ENCODE assay signal across 8 mouse cellular contexts in genomic region chr2:26930390-26930789, GRCm38 (mm10). TPM values are rescaled to one million over a fixed set of nuclear protein-coding genes. Genes with fewer than 3 reads are reported as not detected.
DNase-seq lines count a peak whose midpoint lies in the region; ATAC-seq and TF ChIP-seq lines count a peak whose summit lies in the region.

No protein-coding gene starts in this region.

- H3K9ac ChIP-seq in forebrain, embryonic 13.5 days, result no peak overlapping the region
- H3K9ac ChIP-seq in forebrain, embryonic 12.5 days, result no peak overlapping the region
- no peak overlapping the region for H3K9ac ChIP-seq in lung, embryonic 14.5 days

- peak; percentile 58; the same call in 1 of the 2 replicates for TF ChIP-seq CTCF in brain, embryonic 14.5 days (IDR thresholded peaks at IDR 0.05; ENCODE audit: borderline replicate concordance, extremely low read depth, insufficient read depth, insufficient read length)
- TF ChIP-seq CTCF in lung, embryonic 14.5 days (IDR thresholded peaks at IDR 0.05; ENCODE audit: low read depth), result peak; percentile 73

- H3K4me3 ChIP-seq in forebrain, embryonic 13.5 days, result no peak overlapping the region
- H3K4me3 ChIP-seq in forebrain, embryonic 12.5 days (replicated peaks), result no peak overlapping the region
- no peak overlapping the region for H3K4me3 ChIP-seq in lung, embryonic 14.5 days (ENCODE audit: low read depth, low read length)

- no peak overlapping the region for H3K27ac ChIP-seq in forebrain, embryonic 13.5 days
- H3K27ac ChIP-seq in forebrain, embryonic 12.5 days, result no peak overlapping the region
- H3K27ac ChIP-seq in lung, embryonic 14.5 days (ENCODE audit: low read depth), result no peak overlapping the region

- TF ChIP-seq POLR2A in brain, embryonic 14.5 days (IDR thresholded peaks at IDR 0.05; ENCODE audit: borderline replicate concordance, extremely low read depth, insufficient read depth, insufficient read length, poor library complexity, severe bottlenecking), result no peak

- peaks cover 29% of the 10 kb centered on the region for H3K4me1 ChIP-seq in forebrain, embryonic 13.5 days
- peaks cover 21% of the 10 kb centered on the region for H3K4me1 ChIP-seq in forebrain, embryonic 12.5 days
- peaks cover 6% of the 10 kb centered on the region for H3K4me1 ChIP-seq in lung, embryonic 14.5 days (ENCODE audit: insufficient read depth)

- WGBS in forebrain, embryonic 13.5 days, result 39% methylated on average over 1 of the region's 1 CpGs
- 38% methylated on average over 1 of the region's 1 CpGs for WGBS in forebrain, embryonic 12.5 days
- 42% methylated on average over 1 of the region's 1 CpGs for WGBS in lung, embryonic 14.5 days

- peak overlapping the region; percentile 1; the same call in 1 of the 2 replicates for H3K4me2 ChIP-seq in forebrain, embryonic 13.5 days
- H3K4me2 ChIP-seq in forebrain, embryonic 12.5 days, result no peak overlapping the region
- H3K4me2 ChIP-seq in lung, embryonic 14.5 days, result peak overlapping the region; percentile 7; the same call in 1 of the 2 replicates

- H3K27me3 ChIP-seq in forebrain, embryonic 13.5 days, result no peaks in the 10 kb centered on the region
- H3K27me3 ChIP-seq in forebrain, embryonic 12.5 days, result no peaks in the 10 kb centered on the region
- H3K27me3 ChIP-seq in lung, embryonic 14.5 days (ENCODE audit: insufficient read depth, low read length), result no peaks in the 10 kb centered on the region

- peak; percentile 85 for DNase-seq in CD4-positive, CD25-positive, alpha-beta regulatory T cell, adult 2 months (ENCODE audit: low read depth, low spot score)
- peak; percentile 79 for DNase-seq in brain, embryonic 14.5 days (ENCODE audit: low read depth)
- DNase-seq in kidney, postnatal 36 days, result peak; percentile 78 to 79
- peak; percentile 74 for DNase-seq in lung, embryonic 14.5 days
- DNase-seq in spleen, adult 12 weeks (ENCODE audit: low spot score), result peak; percentile 51

- peaks cover 53% of the 10 kb centered on the region for H3K36me3 ChIP-seq in forebrain, embryonic 13.5 days (ENCODE audit: poor library complexity, severe bottlenecking)
- peaks cover 40% of the 10 kb centered on the region for H3K36me3 ChIP-seq in forebrain, embryonic 12.5 days (replicated peaks)
- peaks cover 59% of the 10 kb centered on the region for H3K36me3 ChIP-seq in lung, embryonic 14.5 days (ENCODE audit: insufficient read depth)

- H3K9me3 ChIP-seq in forebrain, embryonic 13.5 days (replicated peaks), result no peaks in the 10 kb centered on the region
- H3K9me3 ChIP-seq in forebrain, embryonic 12.5 days, result no peaks in the 10 kb centered on the region
- no peaks in the 10 kb centered on the region for H3K9me3 ChIP-seq in lung, embryonic 14.5 days (ENCODE audit: low read depth, low read length)

- ATAC-seq in forebrain, embryonic 13.5 days, result no peak
- no peak for ATAC-seq in forebrain, embryonic 12.5 days (ENCODE audit: low FRiP score)
- peak; percentile 55; the same call in 1 of the 2 replicates for ATAC-seq in frontal cortex, adult (ENCODE audit: low TSS enrichment)
- ATAC-seq in lung, embryonic 14.5 days (ENCODE audit: insufficient read depth), result no peak

RNA-seq across cellular contexts. Expression of gene Surf4, which starts 3.3 kb away (rescaled TPM):
- 104 and 107 TPM in 2 replicates for polyA plus RNA-seq in forebrain, embryonic 13.5 days (2015; fragmentation: Nextera tagmentation; extraction: Ambion mirVana)
- 118 and 125 TPM in 2 replicates for polyA plus RNA-seq in forebrain, embryonic 12.5 days (2016; fragmentation: Nextera tagmentation; extraction: Ambion mirVana)
- polyA plus RNA-seq in brain, embryonic 14.5 days (2012; rRNA removed), result 97.7 and 102 TPM in 2 replicates
- 195 and 211 TPM in 2 replicates for polyA plus RNA-seq in lung, embryonic 14.5 days (2014; fragmentation: Nextera tagmentation; extraction: Ambion mirVana)

RNA-seq across cellular contexts. Expression of gene Stkld1, which starts 3.5 kb away (rescaled TPM):
- 0.33 TPM in 1 of 2 replicates, not detected in the other for polyA plus RNA-seq in forebrain, embryonic 13.5 days (2015; fragmentation: Nextera tagmentation; extraction: Ambion mirVana)
- polyA plus RNA-seq in forebrain, embryonic 12.5 days (2016; fragmentation: Nextera tagmentation; extraction: Ambion mirVana), result 0.11 TPM in 1 of 2 replicates, not detected in the other
- 0.21 and 0.23 TPM in 2 replicates for polyA plus RNA-seq in brain, embryonic 14.5 days (2012; rRNA removed)
- not detected in 2 replicates for polyA plus RNA-seq in lung, embryonic 14.5 days (2014; fragmentation: Nextera tagmentation; extraction: Ambion mirVana)

RNA-seq across cellular contexts. Expression of gene Surf1, which starts 14.1 kb away (rescaled TPM):
- 61.0 and 64.8 TPM in 2 replicates for polyA plus RNA-seq in forebrain, embryonic 13.5 days (2015; fragmentation: Nextera tagmentation; extraction: Ambion mirVana)
- polyA plus RNA-seq in forebrain, embryonic 12.5 days (2016; fragmentation: Nextera tagmentation; extraction: Ambion mirVana), result 51.2 and 54.4 TPM in 2 replicates
- polyA plus RNA-seq in brain, embryonic 14.5 days (2012; rRNA removed), result 60.6 and 68.5 TPM in 2 replicates
- polyA plus RNA-seq in lung, embryonic 14.5 days (2014; fragmentation: Nextera tagmentation; extraction: Ambion mirVana), result 41.5 and 43.6 TPM in 2 replicates

RNA-seq across cellular contexts. Expression of gene Surf2, which starts 14.2 kb away (rescaled TPM):
- 53.5 and 60.7 TPM in 2 replicates for polyA plus RNA-seq in forebrain, embryonic 13.5 days (2015; fragmentation: Nextera tagmentation; extraction: Ambion mirVana)
- 49.6 and 50.9 TPM in 2 replicates for polyA plus RNA-seq in forebrain, embryonic 12.5 days (2016; fragmentation: Nextera tagmentation; extraction: Ambion mirVana)
- polyA plus RNA-seq in brain, embryonic 14.5 days (2012; rRNA removed), result 51.2 and 56.7 TPM in 2 replicates
- 33.2 and 35.5 TPM in 2 replicates for polyA plus RNA-seq in lung, embryonic 14.5 days (2014; fragmentation: Nextera tagmentation; extraction: Ambion mirVana)

RNA-seq across cellular contexts. Expression of gene Rpl7a, which starts 19.8 kb away (rescaled TPM):
- polyA plus RNA-seq in forebrain, embryonic 13.5 days (2015; fragmentation: Nextera tagmentation; extraction: Ambion mirVana), result 620 and 639 TPM in 2 replicates
- polyA plus RNA-seq in forebrain, embryonic 12.5 days (2016; fragmentation: Nextera tagmentation; extraction: Ambion mirVana), result 560 and 566 TPM in 2 replicates
- 1,440 and 1,580 TPM in 2 replicates for polyA plus RNA-seq in brain, embryonic 14.5 days (2012; rRNA removed)
- polyA plus RNA-seq in lung, embryonic 14.5 days (2014; fragmentation: Nextera tagmentation; extraction: Ambion mirVana), result 775 and 784 TPM in 2 replicates
